Mouse (Mus musculus) C2C12 (cell line): ENCODE data around the gene Kdm8. TPM values are rescaled to one million over a fixed set of nuclear protein-coding genes. Genes with fewer than 3 reads are reported as not detected.

Experiments
- H3K27me3 ChIP-seq: one replicate; pipeline ENCODE4 v1.6.1; 2011; ENCODE audit not compliant: control insufficient read depth, insufficient read depth, insufficient read length
- H3K36me3 ChIP-seq: one replicate; pipeline ENCODE4 v1.6.1; 2011; ENCODE audit not compliant: control insufficient read depth, insufficient read depth
- H3K4me3 ChIP-seq: one replicate; pipeline ENCODE4 v1.5.1; 2011; ENCODE audit warnings: mild to moderate bottlenecking, control low read depth; ENCODE audit not compliant: poor library complexity, insufficient read depth, severe bottlenecking
- H3K79me2 ChIP-seq: one replicate; pipeline ENCODE4 v1.6.1; 2011; ENCODE audit not compliant: control insufficient read depth, insufficient read depth
- H3K79me3 ChIP-seq: one replicate; pipeline ENCODE4 v1.6.1; 2011; ENCODE audit warnings: low read depth, control low read depth
- H3ac ChIP-seq: one replicate; pipeline ENCODE3; 2011; ENCODE audit warnings: low read depth; ENCODE audit not compliant: control insufficient read depth, insufficient read length
- CEBPB ChIP-seq: IDR thresholded peaks from one replicate; pipeline ENCODE4 v1.6.1; 2011; ENCODE audit warnings: low read depth, mild to moderate bottlenecking, control low read depth, moderate library complexity
- CTCF ChIP-seq: IDR thresholded peaks from one replicate; pipeline ENCODE4 v1.5.1; 2011; ENCODE audit not compliant: control insufficient read depth, insufficient read depth, insufficient read length
- FOSL1 ChIP-seq: IDR thresholded peaks from one replicate; pipeline ENCODE4 v1.8.0; 2011; ENCODE audit warnings: mild to moderate bottlenecking, low read length; ENCODE audit not compliant: poor library complexity, insufficient read depth, severe bottlenecking
- MAX ChIP-seq: IDR thresholded peaks from one replicate; pipeline ENCODE4 v1.6.1; 2011; ENCODE audit warnings: mild to moderate bottlenecking, control low read depth
- MYOD1 ChIP-seq: IDR thresholded peaks from one replicate; pipeline ENCODE4 v1.6.1; 2011; ENCODE audit warnings: low read depth; ENCODE audit not compliant: control insufficient read depth, insufficient read length
- MYOG ChIP-seq: IDR thresholded peaks from one replicate; pipeline ENCODE4 v1.6.1; 2011; ENCODE audit not compliant: control insufficient read depth, insufficient read length; ENCODE audit errors: extremely low read depth
- USF1 ChIP-seq: IDR thresholded peaks from one replicate; pipeline ENCODE4 v1.6.1; 2011; ENCODE audit warnings: low read depth, mild to moderate bottlenecking, control low read depth, moderate library complexity
- polyA plus RNA-seq: library from polyadenylated mRNA; unstranded; fragments of >200 nt; fragmentation: generic; extraction: Trizol; gene quantifications from one replicate; pipeline ENCODE4 v1.2.1, GENCODE M21; 2012; ENCODE audit warnings: missing spikeins

The Kdm8 gene
- polyA plus RNA-seq, 1 experiment = 10.3 TPM

DNA sequence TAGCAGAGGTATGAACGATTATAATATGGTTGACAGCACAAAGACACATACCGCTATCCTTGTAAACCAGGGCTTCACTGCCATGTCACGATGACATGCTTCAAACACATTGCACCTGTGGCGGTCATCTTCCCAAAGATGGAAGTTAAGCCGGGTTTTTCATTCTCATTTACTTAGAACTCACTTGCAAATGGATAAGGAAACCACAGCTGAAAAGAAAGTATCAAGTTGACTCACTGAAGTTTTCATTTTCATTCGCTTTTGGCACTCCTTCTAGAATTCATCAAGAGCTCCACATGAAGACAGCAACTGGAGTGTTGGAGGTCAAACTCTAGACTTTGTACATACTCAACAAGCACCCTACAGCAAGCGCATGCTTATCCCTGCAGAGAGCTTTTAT, 56.4 kb downstream of the Kdm8 start:
- no peak for TF ChIP-seq MYOD1
- no peak for TF ChIP-seq MAX
- TF ChIP-seq FOSL1 = no peak
- no peak for TF ChIP-seq CTCF
- TF ChIP-seq USF1 = no peak
- TF ChIP-seq CEBPB = no peak
- Histone ChIP-seq H3K79me2 (no peaks in the 10 kb centered on the region), H3K79me3 (no peaks in the 10 kb centered on the region), H3K36me3 (no peaks in the 10 kb centered on the region), H3K4me3 (no peak overlapping the region), H3ac (no peak overlapping the region), H3K27me3 (no peaks in the 10 kb centered on the region)

DNA sequence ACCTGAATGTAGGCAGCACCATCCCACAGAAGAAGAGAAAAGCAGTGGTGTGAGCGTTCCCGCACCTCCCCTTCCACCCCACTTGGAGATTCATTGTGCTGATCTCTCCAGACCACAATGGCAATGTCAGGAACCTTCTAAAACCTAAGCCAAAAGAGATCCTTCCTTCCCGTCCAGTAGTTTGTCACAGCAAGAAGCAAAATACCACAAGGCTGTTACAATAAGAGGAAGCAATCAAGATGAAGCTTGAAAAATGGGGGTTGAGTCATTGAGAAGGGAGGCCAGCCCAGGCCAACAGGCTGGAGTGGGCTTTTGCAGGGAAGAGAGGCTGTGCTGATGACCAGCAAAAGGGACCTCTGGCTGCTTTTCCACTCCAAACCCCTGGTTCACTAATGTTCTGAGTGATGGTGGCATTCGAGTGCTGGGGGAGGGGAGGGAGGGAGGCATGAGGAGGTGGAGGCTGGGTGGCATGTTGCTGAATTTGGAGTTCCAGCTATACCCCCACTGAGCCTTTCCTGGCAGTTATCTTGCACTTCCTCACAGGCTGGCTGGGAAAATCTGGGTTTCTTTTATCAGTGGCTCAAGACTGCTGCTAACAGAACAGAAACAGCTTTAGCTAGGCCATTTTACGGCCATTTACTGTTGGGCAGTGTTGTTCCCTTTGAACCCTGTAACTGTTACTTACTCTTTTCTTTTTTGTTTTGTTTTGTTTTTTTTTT, 59.1 kb downstream of the Kdm8 start:
- no peaks in the 10 kb centered on the region for H3K79me3 ChIP-seq
- no peaks in the 10 kb centered on the region for H3K27me3 ChIP-seq
- TF ChIP-seq CTCF (no peak), CEBPB (no peak), MAX (no peak), USF1 (no peak), FOSL1 (no peak)
- no peaks in the 10 kb centered on the region for H3K36me3 ChIP-seq
- no peak overlapping the region for H3ac ChIP-seq
- H3K79me2 ChIP-seq = no peaks in the 10 kb centered on the region
- H3K4me3 ChIP-seq = no peak overlapping the region

DNA sequence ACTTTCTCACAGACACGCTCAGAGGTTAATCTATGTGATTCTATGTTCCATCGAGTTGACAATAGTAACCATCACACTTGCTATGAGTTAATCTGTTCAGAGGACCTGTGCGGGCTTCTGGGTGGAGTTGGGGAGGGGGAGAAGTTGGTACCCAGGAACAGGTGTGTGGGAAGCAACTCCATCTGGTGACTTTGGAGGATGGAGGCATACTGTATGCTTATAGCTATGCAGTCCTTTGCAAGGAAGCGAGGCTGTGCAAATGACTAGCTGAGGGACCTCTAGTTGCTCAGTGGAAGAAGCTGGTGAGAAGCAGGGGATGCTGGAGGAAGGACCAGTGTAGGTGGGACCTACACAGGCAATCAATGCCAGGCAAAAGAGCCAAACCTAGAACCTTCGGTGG, 60.1 kb downstream of the Kdm8 start:
- TF ChIP-seq CEBPB (no peak), MYOD1 (no peak), MAX (no peak), USF1 (no peak), FOSL1 (no peak), CTCF (no peak), MYOG (no peak)
- no peak overlapping the region for H3K4me3 ChIP-seq
- H3ac ChIP-seq = no peak overlapping the region
- no peaks in the 10 kb centered on the region for H3K36me3 ChIP-seq
- H3K79me3 ChIP-seq = no peaks in the 10 kb centered on the region
- no peaks in the 10 kb centered on the region for H3K27me3 ChIP-seq
- H3K79me2 ChIP-seq = no peaks in the 10 kb centered on the region

DNA sequence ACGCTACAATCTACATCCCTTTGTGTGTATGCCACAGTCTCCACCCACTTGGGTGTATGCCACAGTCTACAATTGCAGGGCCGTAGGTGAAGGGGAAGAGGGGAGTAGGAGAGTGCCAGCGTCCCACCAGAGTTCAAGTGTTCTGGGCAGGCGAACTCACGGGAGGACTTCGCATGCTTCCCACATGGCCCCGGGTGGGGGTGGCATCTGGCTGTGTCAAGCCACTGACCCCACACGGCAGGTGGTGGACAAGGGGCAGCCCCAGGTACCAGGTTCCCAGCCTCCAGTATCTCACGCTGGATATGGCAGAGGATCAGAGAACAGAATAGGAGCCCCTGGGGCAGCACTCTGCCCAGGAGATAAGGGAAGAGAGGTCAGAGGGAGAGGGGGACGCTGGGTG, 61.1 kb downstream of the Kdm8 start:
- Histone ChIP-seq H3K4me3 (no peak overlapping the region), H3K36me3 (no peaks in the 10 kb centered on the region), H3K79me3 (no peaks in the 10 kb centered on the region), H3ac (no peak overlapping the region), H3K79me2 (no peaks in the 10 kb centered on the region), H3K27me3 (no peaks in the 10 kb centered on the region)
- TF ChIP-seq FOSL1 = no peak
- no peak for TF ChIP-seq MYOD1
- TF ChIP-seq MAX = no peak
- no peak for TF ChIP-seq MYOG
- no peak for TF ChIP-seq USF1
- TF ChIP-seq CEBPB = no peak
- no peak for TF ChIP-seq CTCF

DNA sequence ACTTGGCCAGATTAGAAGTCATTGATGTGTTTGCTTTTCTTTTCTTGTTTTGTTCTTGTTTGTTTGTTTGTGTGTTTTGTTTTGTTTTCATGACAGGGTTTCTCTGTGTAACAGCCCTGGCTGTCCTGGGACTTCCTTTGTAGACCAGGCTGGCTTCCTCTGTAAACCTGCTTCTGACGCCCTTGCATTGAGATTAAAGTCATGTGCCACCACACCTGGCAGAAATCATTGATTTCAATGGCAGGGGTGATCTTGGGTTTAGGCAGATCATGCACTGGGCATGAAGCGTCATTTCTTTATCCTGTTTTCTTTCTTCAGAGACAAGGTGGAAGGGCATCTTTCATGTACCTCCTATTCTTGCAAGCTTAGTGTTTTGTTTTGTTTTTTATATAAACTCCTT, 62.8 kb downstream of the Kdm8 start:
- TF ChIP-seq CEBPB = no peak
- TF ChIP-seq USF1 = no peak
- TF ChIP-seq MYOD1 = no peak
- no peak for TF ChIP-seq FOSL1
- TF ChIP-seq MAX = no peak
- TF ChIP-seq MYOG = no peak
- no peak for TF ChIP-seq CTCF
- H3K36me3 ChIP-seq = no peaks in the 10 kb centered on the region
- H3K79me2 ChIP-seq = no peaks in the 10 kb centered on the region
- no peaks in the 10 kb centered on the region for H3K79me3 ChIP-seq
- no peak overlapping the region for H3ac ChIP-seq
- no peaks in the 10 kb centered on the region for H3K27me3 ChIP-seq
- no peak overlapping the region for H3K4me3 ChIP-seq

DNA sequence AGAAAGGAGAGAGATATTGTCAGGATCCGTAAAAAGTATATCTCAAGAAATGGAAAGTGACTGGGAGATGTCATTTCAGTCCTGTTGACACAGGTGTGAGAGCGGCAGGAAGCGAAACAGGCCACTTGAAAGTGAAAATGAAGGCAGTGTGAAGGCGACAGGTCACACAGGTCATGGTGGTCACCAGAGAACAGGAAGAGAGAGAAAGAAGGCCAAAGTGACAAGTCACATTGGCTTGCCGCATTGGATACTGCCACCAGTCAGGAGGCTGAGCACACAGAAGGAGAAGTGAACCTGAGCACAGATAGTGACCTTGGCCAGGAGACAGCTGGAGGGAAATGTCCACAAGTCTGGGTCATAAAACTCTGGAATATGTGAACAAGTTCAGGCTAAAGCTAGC, 67.0 kb downstream of the Kdm8 start:
- Histone ChIP-seq H3ac (no peak overlapping the region), H3K79me2 (no peaks in the 10 kb centered on the region), H3K4me3 (no peak overlapping the region), H3K79me3 (no peaks in the 10 kb centered on the region), H3K36me3 (no peaks in the 10 kb centered on the region), H3K27me3 (no peaks in the 10 kb centered on the region)
- TF ChIP-seq CTCF = no peak
- TF ChIP-seq MAX = no peak
- TF ChIP-seq MYOD1 = no peak
- TF ChIP-seq MYOG = no peak
- TF ChIP-seq CEBPB = no peak
- no peak for TF ChIP-seq USF1
- no peak for TF ChIP-seq FOSL1
